Mouse (Mus musculus) c-Kit-positive CD71-positive TER-119-positive erythroid progenitor cells, embryonic 14.5 days (primary cell): ENCODE measurements around the gene 9230112D13Rik.

Source experiments
- DNase-seq: peaks from one replicate; pipeline ENCODE4 v3.0.0-alpha.2; 2013; ENCODE audit warnings: low spot score

The 9230112D13Rik gene

GRCm38 (mm10) chr14:34499664-34500063, 22.9 kb downstream of the 9230112D13Rik start:
- DNase-seq, result no peak

- DNase-seq, result no peak
Measured at GRCm38 (mm10) chr14:34497346-34497745, 25.3 kb downstream of the 9230112D13Rik start.

DNA sequence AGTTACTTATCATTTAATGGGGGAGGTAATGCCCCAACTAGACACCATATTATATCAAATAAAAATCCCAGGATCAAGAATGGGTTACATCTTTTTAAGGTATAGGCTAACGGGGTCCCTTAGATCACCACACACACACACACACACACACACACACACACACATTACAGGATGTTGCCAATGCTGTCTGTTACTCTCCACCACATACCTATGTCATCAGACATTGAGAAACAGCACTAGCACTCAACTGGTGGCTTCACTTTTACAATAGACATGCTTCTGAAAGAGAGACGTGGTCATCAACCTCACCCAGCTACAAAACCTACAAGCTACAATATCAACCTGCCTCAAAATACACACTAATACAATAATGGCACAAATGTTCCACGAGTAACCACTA, 28.9 kb downstream of the 9230112D13Rik start:
- no peak for DNase-seq

GRCm38 (mm10) chr14:34492688-34493087, 29.9 kb downstream of the 9230112D13Rik start:
- DNase-seq, result no peak

DNA sequence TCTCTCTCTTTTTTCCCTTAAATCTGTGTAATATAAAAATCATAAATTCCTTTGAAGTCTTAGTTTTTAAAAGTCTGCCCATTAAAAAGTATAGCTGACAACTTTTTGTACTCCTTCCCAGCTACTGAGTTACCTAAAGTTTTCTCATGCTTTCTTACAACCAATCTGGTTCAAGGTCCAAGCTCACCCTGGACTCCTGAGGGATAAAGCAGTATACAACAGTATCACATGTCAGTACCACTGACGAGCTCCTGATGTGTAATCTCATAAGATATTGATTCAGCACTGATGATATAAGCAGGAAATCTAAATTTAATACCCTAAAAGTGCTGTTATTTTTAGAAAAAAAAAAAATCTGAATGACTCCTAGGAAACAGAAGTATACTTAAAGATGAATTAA, 31.6 kb downstream of the 9230112D13Rik start:
- DNase-seq, result no peak

- DNase-seq, result no peak
Measured at GRCm38 (mm10) chr14:34489928-34490327, 32.7 kb downstream of the 9230112D13Rik start.

- DNase-seq, result no peak
Measured at GRCm38 (mm10) chr14:34486169-34486568, 36.4 kb downstream of the 9230112D13Rik start.

DNA sequence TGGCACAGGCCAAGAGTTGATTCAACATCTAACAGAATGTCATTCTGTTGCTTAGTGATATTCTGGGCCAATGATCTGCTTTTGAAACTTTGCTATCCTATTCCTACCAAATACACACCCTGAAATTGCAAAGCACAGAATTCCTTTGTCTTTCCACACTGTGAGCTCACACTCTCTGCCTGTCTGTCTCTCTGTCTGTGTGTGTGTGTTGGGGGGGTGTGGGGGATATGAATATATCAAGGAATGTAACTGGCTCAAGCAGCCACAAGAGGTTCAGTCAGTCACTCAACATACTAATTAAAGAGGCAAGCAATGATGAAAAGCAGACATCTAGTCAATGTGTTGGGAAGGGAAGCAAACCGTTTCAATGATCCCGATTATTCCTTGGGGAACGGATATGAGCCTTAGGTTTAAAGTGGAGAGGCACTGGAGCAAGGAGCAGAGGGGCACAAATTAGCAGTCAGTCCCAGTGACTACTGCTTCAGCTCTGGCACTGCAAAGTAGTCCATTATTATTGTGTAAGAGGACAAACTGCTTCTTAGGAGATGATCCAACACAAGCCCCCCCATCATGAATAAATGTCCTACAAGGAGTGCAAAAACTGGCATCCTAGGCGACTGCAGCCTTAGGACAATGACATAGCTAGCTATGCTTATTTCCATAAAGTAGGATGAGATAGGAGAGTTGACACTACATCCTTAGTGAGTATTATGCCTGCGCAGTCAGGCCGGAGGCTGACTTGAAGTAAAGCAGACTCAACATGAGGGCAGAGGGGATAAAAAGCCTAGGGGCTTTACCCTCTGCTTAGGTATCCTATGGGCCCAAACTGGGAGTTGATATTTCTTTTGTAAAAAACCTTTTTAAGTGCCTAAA, 38.9 kb downstream of the 9230112D13Rik start:
- no peak for DNase-seq

DNA sequence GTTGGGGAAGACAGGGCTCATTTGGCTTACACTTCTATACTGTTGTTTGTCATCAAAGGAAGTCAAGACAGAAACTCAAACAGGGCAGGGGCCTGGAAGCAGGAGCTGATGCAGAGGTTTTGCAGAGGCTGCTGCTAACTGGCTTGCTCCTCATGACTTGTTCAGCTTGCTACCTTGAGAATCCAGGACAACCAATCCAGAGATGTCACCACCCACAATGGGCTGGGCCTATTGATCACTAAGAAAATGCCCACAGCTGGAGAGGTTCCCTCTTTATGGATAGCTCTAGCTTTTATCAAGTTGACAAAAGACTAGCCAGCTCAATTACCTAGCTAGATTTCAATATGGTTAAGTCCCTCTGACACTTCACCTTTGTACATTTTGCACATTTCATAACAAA, 51.0 kb downstream of the 9230112D13Rik start:
- DNase-seq, result no peak

- DNase-seq, result no peak
Measured at GRCm38 (mm10) chr14:34466291-34466690, 56.3 kb downstream of the 9230112D13Rik start.
